Mouse (Mus musculus): Measurements from ENCODE around the gene Slc7a5.
A peak's percentile ranks its signal among the peaks of the same experiment; 100 is the strongest.

The Slc7a5 gene

GRCm38 (mm10) chr8:121848495-121848894 lies 59.0 kb downstream of the Slc7a5 start:
- DNase-seq, result no peak

- DNase-seq, result no peak
These were observed 59.5 kb downstream of the Slc7a5 start for GRCm38 (mm10) chr8:121847987-121848386.

- no peak for DNase-seq
These were observed 60.2 kb downstream of the Slc7a5 start for GRCm38 (mm10) chr8:121847261-121847822.

GRCm38 (mm10) chr8:121846815-121847214 lies 60.7 kb downstream of the Slc7a5 start:
- no peak for DNase-seq

- DNase-seq, result no peak
These were observed 62.7 kb downstream of the Slc7a5 start for GRCm38 (mm10) chr8:121844765-121845164.

GRCm38 (mm10) chr8:121843184-121843733 lies 64.2 kb downstream of the Slc7a5 start:
- no peak for DNase-seq

- DNase-seq, result no peak
These were observed 65.2 kb downstream of the Slc7a5 start for GRCm38 (mm10) chr8:121842064-121842955.

- peak; percentile 52 for DNase-seq
These were observed 66.3 kb downstream of the Slc7a5 start for GRCm38 (mm10) chr8:121841242-121841641.

- peak; percentile 75 for DNase-seq
These were observed 75.0 kb downstream of the Slc7a5 start for GRCm38 (mm10) chr8:121832503-121832902.

- no peak for DNase-seq
These were observed 75.4 kb downstream of the Slc7a5 start for GRCm38 (mm10) chr8:121832061-121832460.

All from kidney, adult 9 months (tissue).